Mouse (Mus musculus) neural tube, embryonic 11.5 days (tissue): ENCODE data around the gene Impdh2. TPM values are rescaled to one million over a fixed set of nuclear protein-coding genes. Genes with fewer than 3 reads are reported as not detected.
"Not testable (repeated sequence)": the region's sequence is repeated elsewhere in the genome, so short reads cannot be mapped to it uniquely, and the experiment has no call there.

Experiments used
- ATAC-seq: fragments of 200-750 bp; cut with Nextera tagmentation; 2 replicates; pipeline ENCODE4 v1.8.0; 2017; ENCODE audit warnings: moderate number of reproducible peaks, mild to moderate bottlenecking, moderate TSS enrichment, moderate library complexity; ENCODE audit not compliant: insufficient read depth, low FRiP score, low TSS enrichment
- DNase-seq: peaks from one replicate; pipeline ENCODE4 v3.0.0-alpha.2; 2015; ENCODE audit warnings: low spot score
- H3K27ac ChIP-seq: fragments of 300-500 bp; sonication (generic); 2 replicates; pipeline ENCODE4 v1.5.1; 2014; ENCODE audit warnings: low read depth, mild to moderate bottlenecking, low read length
- H3K27me3 ChIP-seq: fragments of 300-500 bp; sonication (generic); 2 replicates; pipeline ENCODE4 v1.6.1; 2014; ENCODE audit warnings: mild to moderate bottlenecking, low read length, mixed read lengths; ENCODE audit not compliant: control insufficient read depth, insufficient read depth
- H3K36me3 ChIP-seq: fragments of 300-500 bp; sonication (generic); 2 replicates; pipeline ENCODE4 v1.6.1; 2014; ENCODE audit warnings: mild to moderate bottlenecking, low read length, moderate library complexity, mixed read lengths; ENCODE audit not compliant: control insufficient read depth, insufficient read depth
- H3K4me1 ChIP-seq: fragments of 300-500 bp; sonication (generic); 2 replicates; pipeline ENCODE4 v1.6.1; 2014; ENCODE audit warnings: low read length, mixed read lengths; ENCODE audit not compliant: control insufficient read depth, insufficient read depth
- H3K4me2 ChIP-seq: fragments of 300-500 bp; sonication (generic); 2 replicates; pipeline ENCODE4 v1.6.1; 2014; ENCODE audit warnings: low read depth, mild to moderate bottlenecking, moderate library complexity
- H3K4me3 ChIP-seq: fragments of 300-500 bp; sonication (generic); 2 replicates; pipeline ENCODE4 v1.5.1; 2014; ENCODE audit warnings: low read depth, low read length
- H3K9ac ChIP-seq: fragments of 300-500 bp; sonication (generic); 2 replicates; pipeline ENCODE4 v1.6.1; 2014; ENCODE audit warnings: mild to moderate bottlenecking, low read length
- H3K9me3 ChIP-seq: fragments of 300-500 bp; sonication (generic); 2 replicates; pipeline ENCODE4 v1.6.1; 2016; ENCODE audit warnings: low read length; ENCODE audit not compliant: control insufficient read depth
- WGBS: fragments of 180-500 bp; shearing (Covaris S2); extraction: QIAGEN DNeasy Blood & Tissue Kit; methylation state at CpG from one replicate; pipeline ENCODE4 v1.1.7; 2014; 5-methylcytosine and 5-hydroxymethylcytosine counted together
- microRNA counts: library from miRNA; unstranded; fragments of <30 nt; microRNA quantifications from one replicate; lab custom pipeline; 2015
- microRNA-seq: library from miRNA; unstranded; fragments of <30 nt; microRNA quantifications from one replicate; pipeline ENCODE4, GENCODE M21; 2016
- polyA plus RNA-seq: library from polyadenylated mRNA; unstranded; fragments of >200 nt; fragmentation: Nextera tagmentation; extraction: Ambion mirVana; gene quantifications from 2 replicates; pipeline ENCODE4 v1.2.1, GENCODE M21; 2014

Gene Impdh2
- polyA plus RNA-seq, 1 experiment from 2014 or later: 179 TPM

DNA sequence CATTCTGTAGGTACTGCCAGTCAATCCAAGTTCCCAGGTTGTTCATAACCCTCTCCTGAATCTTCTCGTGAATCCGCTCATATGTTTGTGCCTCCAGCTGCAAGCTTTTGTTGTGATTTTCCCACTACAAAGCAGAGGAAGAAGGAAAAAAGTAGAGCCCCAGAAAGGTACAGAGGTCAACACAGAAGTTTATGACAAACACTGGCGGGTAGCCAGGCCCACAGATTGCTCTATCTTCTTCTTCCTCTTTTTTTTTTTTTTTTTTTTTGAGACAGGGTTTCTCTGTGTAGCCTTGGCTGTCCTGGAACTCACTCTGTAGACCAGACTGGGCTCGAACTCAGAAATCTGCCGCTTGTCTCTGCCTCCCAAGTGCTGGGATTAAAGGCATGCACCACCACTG lies 47.8 kb downstream of the Impdh2 start:
- not testable (repeated sequence) for ATAC-seq, H3K4me2 ChIP-seq, H3K27me3 ChIP-seq, H3K27ac ChIP-seq, H3K9ac ChIP-seq, H3K4me1 ChIP-seq, H3K4me3 ChIP-seq, DNase-seq, H3K9me3 ChIP-seq
- 87% methylated on average over 5 of the region's 5 CpGs for WGBS
- peaks cover 26% of the 10 kb centered on the region for H3K36me3 ChIP-seq

DNA sequence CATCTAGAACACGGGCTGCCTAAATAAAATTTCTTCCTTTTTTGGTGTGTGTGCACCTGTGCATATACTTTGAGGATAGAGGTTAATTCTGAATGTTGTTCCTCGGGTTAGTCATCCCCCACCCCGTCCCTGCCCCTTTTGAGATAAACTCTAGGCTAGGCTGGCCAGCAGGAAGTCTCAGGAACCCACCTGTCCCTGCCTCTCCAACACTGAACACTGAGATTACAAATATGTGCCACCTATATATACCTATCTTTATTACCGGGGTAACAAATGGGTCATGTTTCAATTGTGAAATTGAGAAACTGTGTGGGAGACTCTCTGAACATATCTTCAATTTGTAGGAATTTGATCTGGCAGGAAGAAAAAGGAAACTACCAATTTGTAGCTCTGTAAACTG lies 48.8 kb downstream of the Impdh2 start:
- peaks cover 23% of the 10 kb centered on the region for H3K36me3 ChIP-seq
- H3K27me3 ChIP-seq: no peaks in the 10 kb centered on the region
- DNase-seq: no peak
- H3K9me3 ChIP-seq: no peaks in the 10 kb centered on the region
- H3K4me1 ChIP-seq: no peaks in the 10 kb centered on the region
- WGBS: 90% methylated on average over 4 of the region's 4 CpGs
- H3K9ac ChIP-seq: no peak overlapping the region
- H3K27ac ChIP-seq: no peak overlapping the region
- no peak overlapping the region for H3K4me3 ChIP-seq
- ATAC-seq: no peak
- H3K4me2 ChIP-seq: no peak overlapping the region

DNA sequence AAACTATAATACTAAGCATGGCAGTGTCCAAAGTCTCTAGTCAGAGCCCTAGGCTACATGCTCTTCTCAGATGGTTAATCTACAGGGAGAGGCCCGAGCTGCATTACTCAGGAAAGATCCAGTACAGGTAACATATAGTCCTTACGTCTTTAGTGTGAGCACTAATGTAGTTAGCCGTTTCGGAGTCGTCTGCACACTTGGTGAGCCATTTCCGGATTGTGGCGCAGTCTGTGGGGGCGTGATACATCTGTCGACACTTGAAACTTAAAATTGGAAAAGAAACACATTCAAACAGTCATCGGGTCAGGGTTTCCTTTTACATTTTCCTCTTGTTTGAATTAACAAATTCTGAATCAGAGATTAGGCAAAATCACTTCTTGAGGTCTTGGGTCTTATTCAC lies 51.4 kb downstream of the Impdh2 start:
- DNase-seq: no peak
- H3K4me2 ChIP-seq: no peak overlapping the region
- H3K27me3 ChIP-seq: no peaks in the 10 kb centered on the region
- peaks cover 16% of the 10 kb centered on the region for H3K36me3 ChIP-seq
- H3K9me3 ChIP-seq: no peaks in the 10 kb centered on the region
- ATAC-seq: no peak
- H3K9ac ChIP-seq: no peak overlapping the region
- H3K4me3 ChIP-seq: no peak overlapping the region
- no peak overlapping the region for H3K27ac ChIP-seq
- WGBS: 93% methylated on average over 10 of the region's 10 CpGs
- no peaks in the 10 kb centered on the region for H3K4me1 ChIP-seq

MicroRNAs encoded within 50 kb of the gene (microRNA counts, 519-probe panel; counts per million panel counts)
- microRNA mmu-miR-191 (lab: Ali Mortazavi, UCI) (4,257 counts per million, percentile 78 among the panel's probes with 10 or more counts), microRNA mmu-miR-425 (lab: Ali Mortazavi, UCI) (2,973 counts per million, percentile 64 among the panel's probes with 10 or more counts)

Small RNA genes within 50 kb of the gene (microRNA-seq; reads per million reads assigned to microRNA genes)
- gene Gm24083: not detected
- not detected for gene Mir191
- 1,413 reads per million, percentile 81 among the genes with 10 or more reads in this experiment for gene Mir425

Other genes with a start within 250 kb of the Impdh2 start
- gene Gpx1, start 221.4 kb upstream of the Impdh2 start, polyA plus RNA-seq: 700 and 705 TPM in 2 replicates
- gene Usp4, start 212.4 kb upstream of the Impdh2 start, polyA plus RNA-seq: 141 and 145 TPM in 2 replicates
- gene 1700102P08Rik, start 167.5 kb upstream of the Impdh2 start, polyA plus RNA-seq: 0.84 and 1.3 TPM in 2 replicates
- 0.62 and 0.77 TPM in 2 replicates for gene Ccdc36, start 131.8 kb upstream of the Impdh2 start, polyA plus RNA-seq
- gene BC048562, start 123.8 kb upstream of the Impdh2 start, polyA plus RNA-seq: not detected in 2 replicates
- gene Ccdc71, start 99.8 kb upstream of the Impdh2 start, polyA plus RNA-seq: 50.2 and 58.2 TPM in 2 replicates
- gene Klhdc8b, start 98.7 kb upstream of the Impdh2 start, polyA plus RNA-seq: 25.4 and 28.9 TPM in 2 replicates
- 17.2 and 18.1 TPM in 2 replicates for gene Lamb2, start 80.5 kb upstream of the Impdh2 start, polyA plus RNA-seq
- gene Usp19, start 69.7 kb upstream of the Impdh2 start, polyA plus RNA-seq: 73.8 and 79.9 TPM in 2 replicates
- 120 and 129 TPM in 2 replicates for gene Qars, start 52.6 kb upstream of the Impdh2 start, polyA plus RNA-seq
- 164 and 169 TPM in 2 replicates for gene Qrich1, start 43.5 kb upstream of the Impdh2 start, polyA plus RNA-seq
- gene Ndufaf3, start 7.1 kb downstream of the Impdh2 start, polyA plus RNA-seq: 52.1 and 58.2 TPM in 2 replicates
- gene Dalrd3, start 9.6 kb downstream of the Impdh2 start, polyA plus RNA-seq: 173 and 190 TPM in 2 replicates
- gene Wdr6, start 18.5 kb downstream of the Impdh2 start, polyA plus RNA-seq: 166 and 179 TPM in 2 replicates
- gene P4htm, start 37.4 kb downstream of the Impdh2 start, polyA plus RNA-seq: 10.5 and 11.7 TPM in 2 replicates
- 54.8 and 55.9 TPM in 2 replicates for gene Arih2, start 89.1 kb downstream of the Impdh2 start, polyA plus RNA-seq
- 31.0 and 32.8 TPM in 2 replicates for gene Slc25a20, start 101.8 kb downstream of the Impdh2 start, polyA plus RNA-seq
- 64.6 and 69.0 TPM in 2 replicates for gene Prkar2a, start 129.0 kb downstream of the Impdh2 start, polyA plus RNA-seq
- gene Ip6k2, start 223.5 kb downstream of the Impdh2 start, polyA plus RNA-seq: 121 and 129 TPM in 2 replicates
- gene Nckipsd, start 248.1 kb downstream of the Impdh2 start, polyA plus RNA-seq: 14.5 and 15.5 TPM in 2 replicates